Mouse (Mus musculus): ENCODE data around the gene Trem2. TPM values are rescaled to one million over a fixed set of nuclear protein-coding genes. Genes with fewer than 3 reads are reported as not detected.

Trem2 gene
- polyA plus RNA-seq, 1 experiment from 2014 or later: 3.3 TPM

- Histone ChIP-seq H3K4me1 (no peaks in the 10 kb centered on the region), H3K27me3 (replicated peaks) (no peaks in the 10 kb centered on the region), H3K27ac (no peak overlapping the region), H3K9me3 (no peaks in the 10 kb centered on the region), H3K36me3 (no peaks in the 10 kb centered on the region), H3K4me2 (no peak overlapping the region), H3K9ac (no peak overlapping the region), H3K4me3 (replicated peaks) (no peak overlapping the region)
- ATAC-seq (ENCODE audit: insufficient read depth, low FRiP score, low read depth): no peak
These were observed 32.8 kb downstream of the Trem2 start for GRCm38 (mm10) chr17:48379050-48379449.

GRCm38 (mm10) chr17:48385786-48386461, 39.7 kb downstream of the Trem2 start:
- Histone ChIP-seq H3K27me3 (replicated peaks) (no peaks in the 10 kb centered on the region), H3K4me1 (no peaks in the 10 kb centered on the region), H3K4me2 (no peak overlapping the region), H3K27ac (no peak overlapping the region), H3K4me3 (replicated peaks) (no peak overlapping the region), H3K9ac (no peak overlapping the region), H3K9me3 (no peaks in the 10 kb centered on the region), H3K36me3 (peaks cover 42% of the 10 kb centered on the region)
- ATAC-seq (ENCODE audit: insufficient read depth, low FRiP score, low read depth): no peak
- WGBS: 56% methylated on average over 2 of the region's 2 CpGs

GRCm38 (mm10) chr17:48388666-48389065, 42.5 kb downstream of the Trem2 start:
- peaks cover 68% of the 10 kb centered on the region for H3K36me3 ChIP-seq
- no peak overlapping the region for H3K4me2 ChIP-seq
- H3K27me3 ChIP-seq (replicated peaks): no peaks in the 10 kb centered on the region
- H3K4me1 ChIP-seq: no peaks in the 10 kb centered on the region
- H3K9ac ChIP-seq: no peak overlapping the region
- H3K9me3 ChIP-seq: no peaks in the 10 kb centered on the region
- H3K27ac ChIP-seq: no peak overlapping the region
- H3K4me3 ChIP-seq (replicated peaks): no peak overlapping the region
- WGBS: 80% methylated on average over 2 of the region's 2 CpGs
- ATAC-seq (ENCODE audit: insufficient read depth, low FRiP score, low read depth): no peak

DNA sequence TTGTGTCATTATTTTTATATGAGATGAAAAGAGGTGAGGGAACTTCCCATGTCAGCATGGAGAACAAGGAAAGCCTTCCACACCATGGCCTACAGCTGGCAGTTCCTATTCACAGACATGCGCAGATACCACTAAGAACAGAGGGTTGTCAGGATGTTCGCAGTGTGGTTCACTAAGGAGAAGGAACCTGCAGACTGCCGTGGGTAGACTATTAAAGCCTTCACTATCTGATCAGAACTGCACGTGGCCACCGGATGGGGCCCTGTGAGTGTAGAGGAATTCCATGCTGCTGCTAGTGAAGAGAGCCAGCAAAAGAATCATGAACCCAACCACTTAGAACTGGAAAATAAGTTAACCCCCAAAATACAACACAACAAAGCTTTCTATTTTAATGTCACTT, 43.2 kb downstream of the Trem2 start:
- Histone ChIP-seq H3K27ac (no peak overlapping the region), H3K27me3 (replicated peaks) (no peaks in the 10 kb centered on the region), H3K36me3 (peaks cover 72% of the 10 kb centered on the region), H3K4me3 (replicated peaks) (no peak overlapping the region), H3K4me1 (no peaks in the 10 kb centered on the region), H3K9me3 (no peaks in the 10 kb centered on the region), H3K4me2 (no peak overlapping the region), H3K9ac (no peak overlapping the region)
- no peak for ATAC-seq (ENCODE audit: insufficient read depth, low FRiP score, low read depth)
- 87% methylated on average over 5 of the region's 5 CpGs for WGBS

- Histone ChIP-seq H3K9ac (no peak overlapping the region), H3K27me3 (replicated peaks) (no peaks in the 10 kb centered on the region), H3K4me3 (replicated peaks) (no peak overlapping the region), H3K4me2 (no peak overlapping the region), H3K4me1 (no peaks in the 10 kb centered on the region), H3K27ac (no peak overlapping the region), H3K36me3 (peaks cover 74% of the 10 kb centered on the region), H3K9me3 (no peaks in the 10 kb centered on the region)
- 84% methylated on average over 5 of the region's 5 CpGs for WGBS
- ATAC-seq (ENCODE audit: insufficient read depth, low FRiP score, low read depth): no peak
These were observed 45.2 kb downstream of the Trem2 start for GRCm38 (mm10) chr17:48391446-48391845.

DNA sequence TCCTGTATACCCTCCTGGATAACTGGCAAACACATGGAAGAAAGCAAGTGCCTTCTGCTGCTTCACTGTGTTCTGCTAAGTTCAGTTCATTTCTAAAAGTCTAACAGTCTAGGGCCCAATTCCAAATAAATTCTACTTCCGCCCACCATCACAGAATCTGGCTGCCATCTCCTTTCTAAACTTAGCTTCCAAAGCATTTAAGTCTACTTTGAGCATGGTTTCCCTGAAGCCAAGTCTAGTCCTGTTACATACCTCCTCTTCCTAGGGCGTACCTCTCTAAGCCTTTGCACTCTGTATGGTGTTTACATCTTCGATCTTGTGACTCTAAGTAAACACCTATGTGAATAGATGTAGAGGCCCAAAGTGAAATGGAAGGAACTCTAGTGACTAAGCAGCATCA, 46.4 kb downstream of the Trem2 start:
- peaks cover 65% of the 10 kb centered on the region for H3K36me3 ChIP-seq
- WGBS: 91% methylated on average over 3 of the region's 3 CpGs

GRCm38 (mm10) chr17:48401710-48402109, 55.5 kb downstream of the Trem2 start:
- WGBS: 84% methylated on average over 4 of the region's 4 CpGs
- Histone ChIP-seq H3K27me3 (replicated peaks) (no peaks in the 10 kb centered on the region), H3K4me1 (no peaks in the 10 kb centered on the region), H3K36me3 (peaks cover 16% of the 10 kb centered on the region), H3K9me3 (no peaks in the 10 kb centered on the region), H3K27ac (no peak overlapping the region), H3K4me2 (no peak overlapping the region), H3K4me3 (replicated peaks) (no peak overlapping the region), H3K9ac (no peak overlapping the region)
- ATAC-seq (ENCODE audit: insufficient read depth, low FRiP score, low read depth): no peak

More for the DNA sequence above, 46.4 kb downstream of the Trem2 start:
- ATAC-seq (ENCODE audit: insufficient read depth, low FRiP score, low read depth): no peak
- no peak overlapping the region for H3K27ac ChIP-seq
- H3K9me3 ChIP-seq: no peaks in the 10 kb centered on the region
- H3K9ac ChIP-seq: no peak overlapping the region
- H3K4me3 ChIP-seq (replicated peaks): no peak overlapping the region
- no peaks in the 10 kb centered on the region for H3K27me3 ChIP-seq (replicated peaks)
- no peak overlapping the region for H3K4me2 ChIP-seq
- no peaks in the 10 kb centered on the region for H3K4me1 ChIP-seq

DNA sequence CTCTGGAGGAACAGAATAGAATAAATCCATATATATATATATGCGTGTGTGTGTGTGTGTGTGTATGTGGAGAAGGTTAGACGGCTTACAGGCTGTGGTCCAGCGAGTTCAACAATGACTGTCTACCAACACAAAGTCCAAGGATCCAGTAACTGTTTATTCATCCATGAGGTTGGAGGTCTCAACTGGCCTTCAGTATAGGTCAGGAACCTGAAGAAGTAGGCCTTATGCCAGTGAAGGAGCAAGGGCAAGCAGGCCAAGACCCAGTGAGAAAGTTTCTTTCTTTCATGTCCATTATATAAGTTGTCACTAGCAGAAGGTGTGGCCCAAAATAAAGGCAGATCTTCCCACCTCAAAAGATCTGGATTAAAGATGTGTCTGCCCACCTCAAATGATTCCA, 56.5 kb downstream of the Trem2 start:
- no peaks in the 10 kb centered on the region for H3K27me3 ChIP-seq (replicated peaks)
- H3K9ac ChIP-seq: no peak overlapping the region
- no peak overlapping the region for H3K4me3 ChIP-seq (replicated peaks)
- H3K4me2 ChIP-seq: no peak overlapping the region
- no peak for ATAC-seq (ENCODE audit: insufficient read depth, low FRiP score, low read depth)
- no peaks in the 10 kb centered on the region for H3K9me3 ChIP-seq
- H3K4me1 ChIP-seq: peaks cover 7% of the 10 kb centered on the region; the same call in 1 of the 2 replicates
- H3K36me3 ChIP-seq: peaks cover 16% of the 10 kb centered on the region
- 87% methylated on average over 3 of the region's 3 CpGs for WGBS
- H3K27ac ChIP-seq: no peak overlapping the region

Other genes starting within 250 kb of the Trem2 start
- 0.19 and 0.27 TPM in 2 replicates for gene 9830107B12Rik, start 200.1 kb upstream of the Trem2 start, polyA plus RNA-seq (2015; fragmentation: Nextera tagmentation; extraction: Ambion mirVana)
- 0.32 and 0.35 TPM in 2 replicates for gene A530064D06Rik, start 179.1 kb upstream of the Trem2 start, polyA plus RNA-seq (2015; fragmentation: Nextera tagmentation; extraction: Ambion mirVana)
- gene Trem1, start 113.6 kb upstream of the Trem2 start, polyA plus RNA-seq (2015; fragmentation: Nextera tagmentation; extraction: Ambion mirVana): 0.34 and 0.60 TPM in 2 replicates
- gene Trem3, start 98.6 kb upstream of the Trem2 start, polyA plus RNA-seq (2015; fragmentation: Nextera tagmentation; extraction: Ambion mirVana): 1.1 and 1.6 TPM in 2 replicates
- gene Treml4, start 82.1 kb upstream of the Trem2 start, polyA plus RNA-seq (2015; fragmentation: Nextera tagmentation; extraction: Ambion mirVana): 1.3 TPM in 2 replicates
- gene Treml2, start 46.9 kb upstream of the Trem2 start, polyA plus RNA-seq (2015; fragmentation: Nextera tagmentation; extraction: Ambion mirVana): 0.30 and 0.48 TPM in 2 replicates
- 0.68 and 0.99 TPM in 2 replicates for gene B430306N03Rik, start 30.3 kb upstream of the Trem2 start, polyA plus RNA-seq (2015; fragmentation: Nextera tagmentation; extraction: Ambion mirVana)
- gene Treml1, start 13.5 kb downstream of the Trem2 start, polyA plus RNA-seq (2015; fragmentation: Nextera tagmentation; extraction: Ambion mirVana): 0.42 and 0.84 TPM in 2 replicates
- 11.4 and 12.3 TPM in 2 replicates for gene Nfya, start 63.5 kb downstream of the Trem2 start, polyA plus RNA-seq (2015; fragmentation: Nextera tagmentation; extraction: Ambion mirVana)
- gene Oard1, start 63.6 kb downstream of the Trem2 start, polyA plus RNA-seq (2015; fragmentation: Nextera tagmentation; extraction: Ambion mirVana): 61.1 and 68.7 TPM in 2 replicates
- 4.4 and 5.2 TPM in 2 replicates for gene Apobec2, start 86.5 kb downstream of the Trem2 start, polyA plus RNA-seq (2015; fragmentation: Nextera tagmentation; extraction: Ambion mirVana)
- 6.8 and 13.6 TPM in 2 replicates for gene Tspo2, start 105.1 kb downstream of the Trem2 start, polyA plus RNA-seq (2015; fragmentation: Nextera tagmentation; extraction: Ambion mirVana)
- 14.3 and 16.8 TPM in 2 replicates for gene Unc5cl, start 108.5 kb downstream of the Trem2 start, polyA plus RNA-seq (2015; fragmentation: Nextera tagmentation; extraction: Ambion mirVana)

All from stomach, embryonic 15.5 days (tissue).